Mouse (Mus musculus) myocyte (in vitro differentiated cells): ENCODE results near the gene Lcn3. TPM values are rescaled to one million over a fixed set of nuclear protein-coding genes. Genes with fewer than 3 reads are reported as not detected.
"Not testable (repeated sequence)": the region's sequence is repeated elsewhere in the genome, so short reads cannot be mapped to it uniquely, and the experiment has no call there.

ENCODE experiments used
- H3K27me3 ChIP-seq: one replicate; pipeline ENCODE4 v1.6.1; 2011; ENCODE audit not compliant: control insufficient read depth, insufficient read depth, insufficient read length
- H3K36me3 ChIP-seq: one replicate; pipeline ENCODE4 v1.6.1; 2011; ENCODE audit not compliant: control insufficient read depth, insufficient read depth
- H3K4me2 ChIP-seq: one replicate; pipeline ENCODE4 v1.6.1; 2011; ENCODE audit warnings: low read depth, control low read depth
- H3K4me3 ChIP-seq: one replicate; pipeline ENCODE4 v1.5.1; 2011; ENCODE audit warnings: mild to moderate bottlenecking, control low read depth, moderate library complexity
- H3K79me2 ChIP-seq: one replicate; pipeline ENCODE4 v1.6.1; 2011; ENCODE audit not compliant: control insufficient read depth, insufficient read depth
- H3ac ChIP-seq: one replicate; pipeline ENCODE4 v1.6.1; 2011; ENCODE audit not compliant: control insufficient read depth, insufficient read length
- CEBPB ChIP-seq: IDR thresholded peaks from 2 replicates; pipeline ENCODE4 v1.6.1; 2011; ENCODE audit warnings: mild to moderate bottlenecking, moderate library complexity; ENCODE audit not compliant: poor library complexity, insufficient read depth, severe bottlenecking
- E2F4 ChIP-seq: IDR thresholded peaks from one replicate; pipeline ENCODE4 v1.6.1; 2011; ENCODE audit warnings: mild to moderate bottlenecking, control low read depth, moderate library complexity; ENCODE audit not compliant: insufficient read depth
- MAX ChIP-seq: IDR thresholded peaks from one replicate; pipeline ENCODE4 v1.6.1; 2011; ENCODE audit warnings: low read depth, mild to moderate bottlenecking, control low read depth
- MYOD1 ChIP-seq, 3 experiments: IDR thresholded peaks; one replicate each; pipeline ENCODE4 v1.6.1; 2011; ENCODE audit warnings: control low read depth in 2 of 3, low read depth in 2 of 3, mild to moderate bottlenecking in 2 of 3, moderate library complexity in 1 of 3; ENCODE audit not compliant: insufficient read length in 2 of 3, control insufficient read depth in 1 of 3
- MYOG ChIP-seq, 3 experiments: IDR thresholded peaks; one replicate each; pipeline ENCODE4 v1.6.1; 2011; ENCODE audit warnings: control low read depth in 2 of 3, low read depth in 2 of 3, mild to moderate bottlenecking in 2 of 3; ENCODE audit not compliant: insufficient read length in 2 of 3, control insufficient read depth in 1 of 3, insufficient read depth in 1 of 3
- POLR2A ChIP-seq: IDR thresholded peaks from one replicate; pipeline ENCODE4 v1.6.1; 2011; ENCODE audit warnings: low read depth, mild to moderate bottlenecking, control low read depth, moderate library complexity; ENCODE audit not compliant: insufficient read length
- POLR2AphosphoS2 ChIP-seq: IDR thresholded peaks from one replicate; pipeline ENCODE4 v1.6.1; 2011; ENCODE audit warnings: low read depth, control low read depth; ENCODE audit not compliant: insufficient read length
- REST ChIP-seq: IDR thresholded peaks from one replicate; pipeline ENCODE4 v1.6.1; 2011; ENCODE audit warnings: mild to moderate bottlenecking, control low read depth, moderate library complexity; ENCODE audit not compliant: insufficient read depth, insufficient read length
- SRF ChIP-seq: IDR thresholded peaks from one replicate; pipeline ENCODE4 v1.6.1; 2011; ENCODE audit warnings: low read depth; ENCODE audit not compliant: control insufficient read depth, insufficient read length
- TCF12 ChIP-seq: IDR thresholded peaks from one replicate; pipeline ENCODE4 v1.6.1; 2011; ENCODE audit warnings: mild to moderate bottlenecking, control low read depth; ENCODE audit not compliant: poor library complexity, insufficient read depth, severe bottlenecking
- TCF3 ChIP-seq: IDR thresholded peaks from one replicate; pipeline ENCODE4 v1.6.1; 2011; ENCODE audit warnings: low read depth, control low read depth; ENCODE audit not compliant: insufficient read length
- USF1 ChIP-seq: IDR thresholded peaks from one replicate; pipeline ENCODE4 v1.6.1; 2011; ENCODE audit warnings: low read depth, mild to moderate bottlenecking, control low read depth, moderate library complexity
- polyA plus RNA-seq: library from polyadenylated mRNA; unstranded; fragments of >200 nt; fragmentation: generic; extraction: Trizol; gene quantifications from one replicate; pipeline ENCODE4 v1.2.1, GENCODE M21; 2012; ENCODE audit warnings: missing spikeins

Gene Lcn3
- polyA plus RNA-seq, 1 experiment: not detected

- H3K27me3 ChIP-seq: no peaks in the 10 kb centered on the region
- no peak overlapping the region for H3ac ChIP-seq
- no peaks in the 10 kb centered on the region for H3K36me3 ChIP-seq
- peak; percentile 76; the same call in 1 of the 2 replicates for TF ChIP-seq CEBPB
- TF ChIP-seq MYOG (IDR thresholded peaks at IDR 0.05; ENCODE audit: control insufficient read depth in 1 of 3, insufficient read depth in 1 of 3, insufficient read length in 2 of 3, low read depth in 2 of 3): peak in 1 of 3 experiments; percentile 44
- no peak for TF ChIP-seq MAX
- H3K4me3 ChIP-seq: no peak overlapping the region
- H3K4me2 ChIP-seq: peak overlapping the region; percentile 49
- H3K79me2 ChIP-seq: no peaks in the 10 kb centered on the region
Observed at GRCm38 (mm10) chr2:25785573-25786322, 20.4 kb downstream of the Lcn3 start.

GRCm38 (mm10) chr2:25789092-25789491 lies 23.7 kb downstream of the Lcn3 start:
- Histone ChIP-seq H3K79me2 (no peaks in the 10 kb centered on the region), H3K4me2 (no peak overlapping the region), H3K4me3 (no peak overlapping the region), H3ac (no peak overlapping the region), H3K27me3 (no peaks in the 10 kb centered on the region), H3K36me3 (no peaks in the 10 kb centered on the region)
- TF ChIP-seq MYOD1 (IDR thresholded peaks at IDR 0.05; ENCODE audit: control insufficient read depth in 1 of 3, insufficient read length in 2 of 3, low read depth in 2 of 3) (no peak), USF1 (no peak), TCF12 (no peak), MYOG (IDR thresholded peaks at IDR 0.05; ENCODE audit: control insufficient read depth in 1 of 3, insufficient read depth in 1 of 3, insufficient read length in 2 of 3, low read depth in 2 of 3) (no peak), CEBPB (no peak), POLR2AphosphoS2 (no peak), E2F4 (no peak), SRF (no peak), TCF3 (no peak), REST (no peak)

GRCm38 (mm10) chr2:25797635-25798034 lies 32.3 kb downstream of the Lcn3 start:
- no peak for TF ChIP-seq POLR2A
- TF ChIP-seq TCF3: peak; percentile 8
- Histone ChIP-seq H3K27me3 (peaks cover 12% of the 10 kb centered on the region), H3K4me3 (no peak overlapping the region), H3K79me2 (no peaks in the 10 kb centered on the region), H3ac (no peak overlapping the region), H3K4me2 (no peak overlapping the region), H3K36me3 (no peaks in the 10 kb centered on the region)

- Histone ChIP-seq H3K4me3 (no peak overlapping the region), H3ac (no peak overlapping the region), H3K79me2 (no peaks in the 10 kb centered on the region), H3K36me3 (no peaks in the 10 kb centered on the region), H3K4me2 (no peak overlapping the region), H3K27me3 (peaks cover 12% of the 10 kb centered on the region)
- TF ChIP-seq CEBPB (no peak), MAX (no peak)
Observed at GRCm38 (mm10) chr2:25798065-25798464, 32.7 kb downstream of the Lcn3 start.

GRCm38 (mm10) chr2:25811711-25812110 lies 46.3 kb downstream of the Lcn3 start:
- Histone ChIP-seq H3K4me2 (no peak overlapping the region), H3K36me3 (no peaks in the 10 kb centered on the region), H3ac (no peak overlapping the region), H3K4me3 (no peak overlapping the region), H3K27me3 (no peaks in the 10 kb centered on the region), H3K79me2 (no peaks in the 10 kb centered on the region)
- TF ChIP-seq MYOD1 (IDR thresholded peaks at IDR 0.05; ENCODE audit: control insufficient read depth in 1 of 3, insufficient read length in 2 of 3, low read depth in 2 of 3) (no peak), USF1 (no peak), TCF12 (no peak), POLR2AphosphoS2 (no peak), MAX (no peak), E2F4 (no peak), TCF3 (no peak), CEBPB (no peak), POLR2A (no peak), MYOG (IDR thresholded peaks at IDR 0.05; ENCODE audit: control insufficient read depth in 1 of 3, insufficient read depth in 1 of 3, insufficient read length in 2 of 3, low read depth in 2 of 3) (no peak), REST (no peak), SRF (no peak)

- H3K36me3 ChIP-seq: no peaks in the 10 kb centered on the region
- H3K79me2 ChIP-seq: no peaks in the 10 kb centered on the region
- TF ChIP-seq CEBPB (no peak), TCF12 (no peak), MYOG (IDR thresholded peaks at IDR 0.05; ENCODE audit: control insufficient read depth in 1 of 3, insufficient read depth in 1 of 3, insufficient read length in 2 of 3, low read depth in 2 of 3) (no peak), E2F4 (no peak), SRF (no peak), POLR2A (no peak), POLR2AphosphoS2 (no peak), REST (no peak), USF1 (no peak), MYOD1 (IDR thresholded peaks at IDR 0.05; ENCODE audit: control insufficient read depth in 1 of 3, insufficient read length in 2 of 3, low read depth in 2 of 3) (no peak), TCF3 (no peak), MAX (no peak)
- H3K4me3 ChIP-seq: no peak overlapping the region
- no peak overlapping the region for H3ac ChIP-seq
- H3K27me3 ChIP-seq: no peaks in the 10 kb centered on the region
- no peak overlapping the region for H3K4me2 ChIP-seq
Observed at GRCm38 (mm10) chr2:25813364-25813763, 48.0 kb downstream of the Lcn3 start.

GRCm38 (mm10) chr2:25815748-25816147 lies 50.4 kb downstream of the Lcn3 start, which contains the start of gene Glt6d1:
Gene Glt6d1 (minus strand): TSS chr2:25815848.
- H3K79me2 ChIP-seq, H3K27me3 ChIP-seq, H3K4me3 ChIP-seq, H3ac ChIP-seq, H3K36me3 ChIP-seq, H3K4me2 ChIP-seq: not testable (repeated sequence)
